Mouse (Mus musculus): ENCODE results near the gene Ipmk.

- TF ChIP-seq POLR2A (IDR thresholded peaks at IDR 0.05; ENCODE audit: low read depth, low read length): no peak
- TF ChIP-seq CTCF (conservative IDR thresholded peaks at IDR 0.05; ENCODE audit: insufficient read depth, insufficient read length, low read depth, low read length): no peak
Measured at GRCm38 (mm10) chr10:71300161-71300560, 47.4 kb upstream of the Ipmk start.
